In the genomic region with DNA sequence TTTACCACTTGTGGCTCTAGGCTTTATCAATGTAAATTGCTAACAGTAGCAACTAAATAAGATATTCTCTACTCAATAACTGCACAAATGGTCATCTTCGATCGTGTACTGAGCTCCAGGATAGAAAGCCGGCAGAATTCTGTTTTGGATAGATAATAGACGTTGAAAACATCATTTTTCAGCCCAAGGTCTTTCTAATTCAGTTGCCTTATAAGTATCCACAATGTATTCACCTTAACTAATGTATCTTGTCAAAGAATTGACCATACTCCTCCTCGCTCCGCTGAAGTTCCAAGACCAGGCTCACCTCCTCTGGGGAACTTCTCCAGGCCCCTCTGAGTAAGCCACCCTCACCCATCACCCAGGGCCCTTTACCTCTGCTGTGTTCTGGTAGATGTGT, we compare ENCODE assay signal across 7 mouse cellular contexts. TPM values are rescaled to one million over a fixed set of nuclear protein-coding genes. Genes with fewer than 3 reads are reported as not detected.
DNase-seq lines count a peak whose midpoint lies in the region; ATAC-seq and TF ChIP-seq lines count a peak whose summit lies in the region.

No protein-coding gene starts in this region.

- no peak for ATAC-seq in lung, embryonic 16.5 days (ENCODE audit: low read depth)
- no peak for ATAC-seq in forebrain, embryonic 13.5 days
- ATAC-seq in limb, embryonic 12.5 days (ENCODE audit: insufficient number of reproducible peaks, insufficient read depth, low FRiP score, low TSS enrichment, low read depth), result no peak

- peak overlapping the region; percentile 83 for H3K4me3 ChIP-seq in lung, embryonic 16.5 days (ENCODE audit: low read length)
- H3K4me3 ChIP-seq in forebrain, embryonic 13.5 days, result peak overlapping the region; percentile 79
- peak overlapping the region; percentile 80 for H3K4me3 ChIP-seq in limb, embryonic 12.5 days (replicated peaks)
- H3K4me3 ChIP-seq in olfactory bulb, adult 2 months (ENCODE audit: insufficient read depth, low read depth, low read length), result 0 out of 2 replicates have a peak overlapping the region, but pooled peaks have one; percentile 10

- 31% methylated on average over 6 of the region's 6 CpGs for WGBS in lung, embryonic 16.5 days
- 47% methylated on average over 6 of the region's 6 CpGs for WGBS in forebrain, embryonic 13.5 days
- 49% methylated on average over 6 of the region's 6 CpGs for WGBS in limb, embryonic 12.5 days
- 34% methylated on average over 6 of the region's 6 CpGs for WGBS in olfactory bulb, adult 2 months

- no peaks in the 10 kb centered on the region for H3K4me1 ChIP-seq in lung, embryonic 16.5 days (replicated peaks; ENCODE audit: control insufficient read depth, insufficient read depth, low read length)
- peaks cover 41% of the 10 kb centered on the region for H3K4me1 ChIP-seq in forebrain, embryonic 13.5 days
- H3K4me1 ChIP-seq in limb, embryonic 12.5 days (replicated peaks), result peaks cover 8% of the 10 kb centered on the region
- H3K4me1 ChIP-seq in olfactory bulb, adult 2 months (ENCODE audit: control insufficient read depth, insufficient read depth, low read length), result peaks cover 3% of the 10 kb centered on the region; the same call in 1 of the 2 replicates

- H3K4me2 ChIP-seq in lung, embryonic 16.5 days (ENCODE audit: low read depth, low read length), result peak overlapping the region; percentile 85
- H3K4me2 ChIP-seq in forebrain, embryonic 13.5 days, result peak overlapping the region; percentile 75
- peak overlapping the region; percentile 66 for H3K4me2 ChIP-seq in limb, embryonic 12.5 days

- TF ChIP-seq CTCF in olfactory bulb, adult 2 months (IDR thresholded peaks at IDR 0.05; ENCODE audit: insufficient read depth, low read depth, low read length), result no peak

- TF ChIP-seq POLR2A in olfactory bulb, adult 2 months (IDR thresholded peaks at IDR 0.05; ENCODE audit: insufficient read depth, low read depth, low read length), result no peak

- peaks cover 4% of the 10 kb centered on the region; the same call in 1 of the 2 replicates for H3K9me3 ChIP-seq in lung, embryonic 16.5 days (ENCODE audit: control insufficient read depth, low read length)
- H3K9me3 ChIP-seq in forebrain, embryonic 13.5 days (replicated peaks), result peaks cover 2% of the 10 kb centered on the region
- H3K9me3 ChIP-seq in limb, embryonic 12.5 days, result peaks cover 4% of the 10 kb centered on the region; the same call in 1 of the 2 replicates

- no peak overlapping the region for H3K27ac ChIP-seq in lung, embryonic 16.5 days (ENCODE audit: low read length)
- no peak overlapping the region for H3K27ac ChIP-seq in forebrain, embryonic 13.5 days
- H3K27ac ChIP-seq in limb, embryonic 12.5 days, result no peak overlapping the region
- H3K27ac ChIP-seq in olfactory bulb, adult 2 months (ENCODE audit: insufficient read depth, low read depth, low read length), result no peak overlapping the region

- DNase-seq in lung, postnatal 36 days, result no peak
- no peak for DNase-seq in thymus, postnatal 36 days
- no peak for DNase-seq in gastrocnemius, adult 8-10 months (ENCODE audit: low spot score in 2 of 2)

- no peaks in the 10 kb centered on the region for H3K27me3 ChIP-seq in lung, embryonic 16.5 days (ENCODE audit: control insufficient read depth, insufficient read depth, low read depth, low read length)
- no peaks in the 10 kb centered on the region for H3K27me3 ChIP-seq in forebrain, embryonic 13.5 days
- H3K27me3 ChIP-seq in limb, embryonic 12.5 days, result no peaks in the 10 kb centered on the region

- 0 out of 2 replicates have a peak, but pooled peaks cover 2% of the 10 kb centered on the region for H3K36me3 ChIP-seq in lung, embryonic 16.5 days (ENCODE audit: control insufficient read depth, insufficient read depth, low read length)
- peaks cover 35% of the 10 kb centered on the region for H3K36me3 ChIP-seq in forebrain, embryonic 13.5 days (ENCODE audit: poor library complexity, severe bottlenecking)
- H3K36me3 ChIP-seq in limb, embryonic 12.5 days, result peaks cover 26% of the 10 kb centered on the region

- peak overlapping the region; percentile 88; the same call in 1 of the 2 replicates for H3K9ac ChIP-seq in lung, embryonic 16.5 days (ENCODE audit: low read length)
- H3K9ac ChIP-seq in forebrain, embryonic 13.5 days, result peak overlapping the region; percentile 89
- peak overlapping the region; percentile 93; the same call in 1 of the 2 replicates for H3K9ac ChIP-seq in limb, embryonic 12.5 days (replicated peaks)

RNA-seq across cellular contexts. Expression of a gene that starts 1.2 kb away (rescaled TPM):
- 20.3 and 23.2 TPM in 2 replicates for polyA plus RNA-seq in lung, embryonic 16.5 days (2015; fragmentation: Nextera tagmentation; extraction: Ambion mirVana)
- polyA plus RNA-seq in forebrain, embryonic 13.5 days (2015; fragmentation: Nextera tagmentation; extraction: Ambion mirVana), result 145 and 151 TPM in 2 replicates
- 83.2 and 85.9 TPM in 2 replicates for polyA plus RNA-seq in limb, embryonic 12.5 days (2016; fragmentation: Nextera tagmentation; extraction: Ambion mirVana)
- not detected in 2 replicates for polyA plus RNA-seq in olfactory bulb, adult 2 months (2012; ENCODE audit: insufficient read depth, insufficient read length, low replicate concordance, missing spikeins)
- total RNA-seq in gastrocnemius, adult 8-10 months (2022), result 1 to 10 TPM in 2 of 4 experiments, under 1 TPM in 2; 0.46 to 1.7 (median 0.99) TPM

RNA-seq across cellular contexts. Expression of a gene that starts 40.3 kb away (rescaled TPM):
- 143 and 146 TPM in 2 replicates for polyA plus RNA-seq in lung, embryonic 16.5 days (2015; fragmentation: Nextera tagmentation; extraction: Ambion mirVana)
- 153 and 165 TPM in 2 replicates for polyA plus RNA-seq in forebrain, embryonic 13.5 days (2015; fragmentation: Nextera tagmentation; extraction: Ambion mirVana)
- 149 and 158 TPM in 2 replicates for polyA plus RNA-seq in limb, embryonic 12.5 days (2016; fragmentation: Nextera tagmentation; extraction: Ambion mirVana)
- not detected in 2 replicates for polyA plus RNA-seq in olfactory bulb, adult 2 months (2012; ENCODE audit: insufficient read depth, insufficient read length, low replicate concordance, missing spikeins)
- 10 to 100 TPM; 23.1 to 27.9 (median 25.0) TPM for total RNA-seq in gastrocnemius, adult 8-10 months (2022)

RNA-seq across cellular contexts. Expression of a gene that starts 54.3 kb away (rescaled TPM):
- polyA plus RNA-seq in lung, embryonic 16.5 days (2015; fragmentation: Nextera tagmentation; extraction: Ambion mirVana), result 23.8 and 28.7 TPM in 2 replicates
- 64.8 and 67.9 TPM in 2 replicates for polyA plus RNA-seq in forebrain, embryonic 13.5 days (2015; fragmentation: Nextera tagmentation; extraction: Ambion mirVana)
- polyA plus RNA-seq in limb, embryonic 12.5 days (2016; fragmentation: Nextera tagmentation; extraction: Ambion mirVana), result 109 and 113 TPM in 2 replicates
- not detected in 2 replicates for polyA plus RNA-seq in olfactory bulb, adult 2 months (2012; ENCODE audit: insufficient read depth, insufficient read length, low replicate concordance, missing spikeins)
- total RNA-seq in gastrocnemius, adult 8-10 months (2022), result not detected

Comparison
In these comparisons a context has a peak if more than half of its experiments do, and no peak if none do; other contexts are left out.
1. H3K4me3 ChIP-seq: peak in every context shown above with its lines; median percentile 83 in lung, embryonic 16.5 days; 80 in limb, embryonic 12.5 days; 79 in forebrain, embryonic 13.5 days; 10 in olfactory bulb, adult 2 months.
2. RNA of a gene that starts 1.2 kb away (polyA plus RNA-seq): 145 to 151 TPM in forebrain, embryonic 13.5 days, 83.2 to 85.9 TPM in limb, embryonic 12.5 days and 20.3 to 23.2 TPM in lung, embryonic 16.5 days; not detected in olfactory bulb, adult 2 months; every median in the first group is over 10 times any median in the second.
3. RNA of a gene that starts 54.3 kb away (polyA plus RNA-seq): 109 to 113 TPM in limb, embryonic 12.5 days, 64.8 to 67.9 TPM in forebrain, embryonic 13.5 days and 23.8 to 28.7 TPM in lung, embryonic 16.5 days; not detected in olfactory bulb, adult 2 months; every median in the first group is over 10 times any median in the second.
4. Peak in every context shown above with its lines, with median percentiles within 50 percentile points of each other: H3K4me2 ChIP-seq and H3K9ac ChIP-seq.